Mouse (Mus musculus) heart, adult 2 months (tissue): Measurements from ENCODE around the gene Pmm2.

Experiments
- CTCF ChIP-seq: fragments of 200-600 bp; IDR thresholded peaks from 2 replicates; pipeline ENCODE4 v1.8.1; 2022; ENCODE audit warnings: antibody characterized with exemption, mild to moderate bottlenecking, moderate library complexity
- POLR2A ChIP-seq: fragments of 200-500 bp; IDR thresholded peaks from 2 replicates; pipeline ENCODE4 v1.6.1; 2011; ENCODE audit warnings: mild to moderate bottlenecking, low read depth, low read length, control low read depth; ENCODE audit not compliant: insufficient read depth

GRCm38 (mm10) chr16:8663022-8663421 lies 25.5 kb downstream of the Pmm2 start:
- TF ChIP-seq POLR2A (no peak), CTCF (no peak)
